Mouse (Mus musculus): ENCODE data around the gene Vps16. TPM values are rescaled to one million over a fixed set of nuclear protein-coding genes. Genes with fewer than 3 reads are reported as not detected.
A peak's percentile ranks its signal among the peaks of the same experiment; 100 is the strongest.

Vps16 gene
- total RNA-seq, 1 experiment from 2014 or later, result 81.9 TPM

- DNase-seq, result no peak
Measured at GRCm38 (mm10) chr2:130421781-130422620, 2.1 kb upstream of the Vps16 start.

GRCm38 (mm10) chr2:130423397-130424125 lies 578 bp upstream of the Vps16 start:
- DNase-seq, result peak; percentile 84

- no peak for DNase-seq
Measured at GRCm38 (mm10) chr2:130425112-130425511, 973 bp downstream of the Vps16 start.

- no peak for DNase-seq
Measured at GRCm38 (mm10) chr2:130429851-130430250, 5.7 kb downstream of the Vps16 start.

- no peak for DNase-seq
Measured at GRCm38 (mm10) chr2:130430484-130430883, 6.3 kb downstream of the Vps16 start.

- DNase-seq, result no peak
Measured at GRCm38 (mm10) chr2:130432157-130432556, 8.0 kb downstream of the Vps16 start.

GRCm38 (mm10) chr2:130433152-130433551 lies 9.0 kb downstream of the Vps16 start:
- DNase-seq, result no peak

GRCm38 (mm10) chr2:130436769-130437168 lies 12.6 kb downstream of the Vps16 start:
- no peak for DNase-seq

- no peak for DNase-seq
Measured at GRCm38 (mm10) chr2:130438861-130439260, 14.7 kb downstream of the Vps16 start.

- no peak for DNase-seq
Measured at GRCm38 (mm10) chr2:130439840-130440480, 15.8 kb downstream of the Vps16 start.

GRCm38 (mm10) chr2:130442162-130442561 lies 18.0 kb downstream of the Vps16 start:
- DNase-seq, result no peak

- no peak for DNase-seq
Measured at GRCm38 (mm10) chr2:130448449-130448848, 24.3 kb downstream of the Vps16 start.

- DNase-seq, result no peak
Measured at GRCm38 (mm10) chr2:130449021-130449793, 25.1 kb downstream of the Vps16 start.

GRCm38 (mm10) chr2:130449794-130450433 lies 25.8 kb downstream of the Vps16 start, which contains the start of gene Ptpra:
Ptpra (plus strand) TSS chr2:130450278.
- DNase-seq, result peak; percentile 93

GRCm38 (mm10) chr2:130450434-130450796 lies 26.3 kb downstream of the Vps16 start:
- peak; percentile 81 for DNase-seq

- no peak for DNase-seq
Measured at GRCm38 (mm10) chr2:130451086-130451726, 27.1 kb downstream of the Vps16 start.

GRCm38 (mm10) chr2:130451727-130452090 lies 27.6 kb downstream of the Vps16 start:
- DNase-seq, result no peak

- DNase-seq, result no peak
Measured at GRCm38 (mm10) chr2:130452266-130452665, 28.1 kb downstream of the Vps16 start.

- no peak for DNase-seq
Measured at GRCm38 (mm10) chr2:130453421-130453820, 29.3 kb downstream of the Vps16 start.

GRCm38 (mm10) chr2:130454748-130455370 lies 30.7 kb downstream of the Vps16 start:
- peak; percentile 23 for DNase-seq

- DNase-seq, result no peak
Measured at GRCm38 (mm10) chr2:130457871-130458270, 33.7 kb downstream of the Vps16 start.

Data from adrenal gland, postnatal 25 days (tissue).